Mouse (Mus musculus): Measurements from ENCODE around the gene Col12a1.
"Not testable (repeated sequence)": the region's sequence is repeated elsewhere in the genome, so short reads cannot be mapped to it uniquely, and the experiment has no call there.

The Col12a1 gene

DNA sequence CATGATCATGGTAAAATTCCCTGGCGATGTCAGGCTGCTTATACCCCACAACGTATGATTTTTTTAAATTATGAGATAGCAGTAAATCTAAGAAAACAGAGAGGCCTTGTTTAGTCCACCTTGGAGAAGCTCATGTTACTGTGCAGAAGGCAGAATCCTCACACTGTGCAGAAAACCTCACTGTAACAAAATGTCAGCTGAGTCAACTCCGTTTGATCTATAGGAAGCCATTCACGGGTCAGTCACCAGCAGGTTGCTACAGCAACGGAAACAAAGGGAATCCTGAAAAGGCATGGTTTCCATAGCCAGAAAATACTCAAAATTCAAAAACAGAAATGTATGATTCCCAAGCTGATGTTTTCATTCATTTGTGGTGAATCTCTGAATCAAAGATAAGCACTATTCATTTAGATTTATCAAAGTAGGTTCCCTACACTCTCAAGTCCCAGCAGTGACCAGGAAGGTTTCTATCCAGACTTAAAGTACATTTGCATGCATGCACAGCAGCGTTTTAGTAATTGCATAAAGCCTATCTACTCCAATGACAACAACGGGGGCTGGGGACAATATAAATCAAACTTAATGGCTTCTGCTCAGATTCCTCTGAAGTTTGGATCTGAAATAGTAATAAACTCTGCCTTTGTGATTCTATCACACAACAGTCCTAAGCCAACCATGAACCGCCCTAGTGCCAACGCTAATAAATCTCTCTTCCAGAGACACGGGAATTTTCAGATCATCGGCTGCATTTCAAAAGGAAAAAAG, 28.7 kb downstream of the Col12a1 start:
- in situ Hi-C loops (cut with MseI, MboI), result no loop called here

DNA sequence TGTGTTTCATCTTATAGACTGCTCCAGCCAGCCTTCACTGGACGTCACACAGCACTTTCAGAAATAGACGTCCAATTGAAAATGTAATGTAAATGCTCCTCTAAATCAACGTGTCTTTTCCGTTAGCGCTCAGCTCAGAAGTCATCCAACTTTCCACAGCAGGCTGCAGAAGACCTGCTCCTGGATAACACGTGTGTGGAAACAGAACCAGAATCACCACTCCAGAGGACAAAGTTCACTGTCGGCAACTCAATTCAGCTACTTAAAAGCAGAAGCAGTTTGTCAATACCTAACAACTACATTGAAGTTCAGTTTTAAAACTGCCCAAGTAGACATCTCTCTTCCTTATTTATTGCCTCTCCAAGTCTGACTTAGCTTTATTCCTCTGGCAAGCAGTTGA, 29.3 kb downstream of the Col12a1 start:
- in situ Hi-C loops (cut with MseI, MboI), result no loop called here

DNA sequence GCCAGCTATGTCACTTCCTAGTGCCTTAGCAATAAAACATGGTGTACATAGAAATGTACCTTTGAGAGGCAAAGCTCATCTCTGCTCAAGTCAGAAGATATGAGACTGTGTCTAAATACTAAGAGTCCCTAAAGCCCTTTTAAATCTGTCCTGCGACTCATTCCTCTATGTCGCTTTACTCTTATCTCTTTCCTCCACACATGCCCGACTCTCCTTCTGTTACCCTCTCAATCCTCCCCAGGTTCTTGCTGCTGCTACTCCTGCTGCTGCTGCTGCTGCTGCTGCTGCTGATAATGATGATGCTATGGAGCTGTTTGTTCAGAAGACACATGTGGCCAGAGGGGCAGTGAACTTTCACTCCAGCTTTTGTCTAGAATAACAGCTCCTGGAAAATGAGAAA, 31.4 kb downstream of the Col12a1 start:
- in situ Hi-C loops (cut with MseI, MboI), result no loop called here

DNA sequence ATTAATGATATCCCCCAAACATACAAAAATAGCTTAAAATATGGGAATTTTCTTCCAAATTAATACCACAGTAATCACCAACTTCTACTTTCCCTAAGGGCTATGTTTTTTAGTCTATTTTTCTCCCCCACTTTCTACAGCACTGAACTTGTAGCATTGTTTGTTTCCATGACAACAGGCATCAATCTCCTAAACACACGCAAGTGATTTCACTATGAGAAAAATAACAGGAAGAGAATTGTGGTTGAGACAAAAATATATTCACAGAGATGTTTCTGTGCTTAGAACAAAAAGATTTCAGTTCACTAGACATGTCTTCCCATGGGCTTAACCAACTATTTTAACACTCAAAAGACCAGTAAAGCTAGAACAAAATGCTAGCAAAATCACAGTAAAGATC, 32.6 kb downstream of the Col12a1 start:
- in situ Hi-C loops (cut with MseI, MboI), result no loop called here

DNA sequence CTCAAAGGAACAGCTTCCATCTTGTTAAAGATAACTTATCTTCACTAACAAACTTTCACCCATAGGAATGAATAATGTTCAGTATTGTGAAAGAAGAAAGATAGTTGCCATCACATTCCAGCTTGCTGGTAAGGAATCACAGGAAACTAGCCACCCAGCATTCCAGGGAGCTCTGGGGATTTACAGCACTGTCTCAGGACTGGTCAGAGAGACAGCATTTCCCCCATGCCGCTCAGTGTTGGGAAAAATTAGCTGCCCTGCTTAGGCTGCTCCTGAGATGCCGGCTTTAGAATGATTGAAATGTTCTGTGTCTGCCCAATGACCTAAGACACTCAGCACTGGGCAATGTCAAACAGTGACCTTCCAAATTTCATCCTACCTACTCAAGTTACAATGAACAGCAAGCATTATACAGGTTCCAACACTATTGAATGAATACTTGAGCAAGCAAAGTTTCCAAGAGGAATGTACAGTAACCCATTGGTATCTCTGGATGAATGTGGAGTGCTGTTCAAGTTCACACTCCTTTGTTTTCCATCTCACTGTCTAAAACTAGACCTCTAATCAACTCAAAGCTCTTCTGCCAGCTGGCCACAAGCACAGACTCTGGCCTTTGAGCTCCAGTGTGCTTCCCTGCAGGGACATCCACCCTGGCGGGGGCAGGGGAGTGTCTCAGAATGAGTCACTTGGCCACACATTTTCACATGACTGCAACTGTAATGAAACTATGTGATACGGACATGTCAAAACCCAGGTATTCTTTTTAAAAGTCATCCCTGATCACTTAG, 38.0 kb downstream of the Col12a1 start:
- in situ Hi-C loops (cut with MseI, MboI), result no loop called here

DNA sequence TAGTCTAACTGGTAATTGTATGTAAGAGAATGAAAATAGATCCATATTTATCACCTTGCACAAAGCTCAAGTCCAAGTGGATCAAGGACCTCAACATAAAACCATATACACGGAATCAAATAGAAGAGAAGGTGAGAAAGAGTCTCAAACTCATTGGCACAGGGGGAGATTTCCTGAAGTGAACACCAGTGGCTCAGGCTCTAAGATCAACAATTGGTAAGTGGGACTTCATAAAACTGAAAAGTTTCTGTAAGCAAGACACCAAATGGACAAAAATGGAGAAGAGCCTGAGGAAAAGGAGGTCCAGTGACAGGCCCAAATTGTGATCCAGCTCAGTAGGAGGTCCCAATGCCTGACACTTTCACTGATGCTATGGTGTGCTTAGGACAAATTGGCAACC, 49.8 kb downstream of the Col12a1 start:
- in situ Hi-C loops (cut with MseI, MboI), result not testable (repeated sequence)

DNA sequence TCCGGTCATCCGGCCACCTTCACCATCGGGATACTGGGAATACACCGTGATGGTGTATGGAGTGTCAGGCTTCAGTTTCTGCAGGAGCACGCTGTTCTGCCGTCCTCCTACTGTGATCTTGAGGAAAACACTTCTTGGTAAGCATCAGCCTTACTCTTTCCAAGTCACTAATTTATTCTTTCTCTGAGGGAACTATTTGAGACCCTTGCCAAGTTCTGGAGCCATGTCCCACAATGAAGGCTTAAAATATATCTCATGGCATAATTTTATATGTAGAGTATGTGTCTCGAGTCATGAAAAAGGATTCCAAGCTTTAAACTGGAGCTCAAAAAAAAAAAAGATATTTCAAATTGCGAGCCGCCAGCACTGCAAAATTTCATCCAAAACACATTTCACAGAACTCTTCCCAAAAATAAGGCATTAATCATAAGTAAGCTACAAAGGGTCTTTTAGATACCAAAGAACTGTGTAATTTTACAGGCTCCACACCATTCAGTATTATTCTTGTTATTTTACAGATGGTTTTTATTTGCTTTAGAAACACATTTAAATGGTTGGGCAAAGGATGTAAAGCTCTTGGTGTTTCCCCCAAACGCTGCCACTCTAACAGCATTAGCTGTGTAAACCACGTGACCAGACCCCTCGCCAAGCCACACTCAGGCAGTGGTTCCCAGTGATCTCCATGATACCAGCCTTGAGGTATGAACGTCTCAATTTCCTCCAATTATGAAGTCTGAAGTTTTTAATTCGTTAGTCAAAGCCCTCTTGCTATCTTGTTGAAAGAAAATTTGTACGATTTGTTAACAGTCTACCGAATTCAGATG, 65.1 kb downstream of the Col12a1 start:
- in situ Hi-C loops (cut with MseI, MboI), result no loop called here

DNA sequence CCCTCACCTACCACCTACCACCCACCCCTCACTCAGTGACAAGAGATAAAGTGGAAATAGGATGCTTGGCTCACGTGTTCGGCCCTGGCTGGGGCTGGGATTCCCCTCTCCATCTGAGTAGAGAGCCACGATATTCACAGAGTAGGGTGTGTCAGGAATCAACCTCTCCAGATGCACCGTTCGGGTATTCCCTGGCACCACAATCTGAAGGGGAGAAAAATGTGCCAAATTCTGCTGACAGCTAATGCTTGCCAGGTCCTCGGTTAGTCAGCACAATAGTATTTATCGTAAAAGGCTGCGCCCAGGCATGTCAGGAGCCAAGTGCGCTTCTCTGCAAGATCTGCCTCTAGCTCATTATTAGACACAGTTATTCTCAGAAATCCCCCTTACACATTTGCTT, 70.0 kb downstream of the Col12a1 start:
- in situ Hi-C loops (cut with MseI, MboI), result no loop called here

DNA sequence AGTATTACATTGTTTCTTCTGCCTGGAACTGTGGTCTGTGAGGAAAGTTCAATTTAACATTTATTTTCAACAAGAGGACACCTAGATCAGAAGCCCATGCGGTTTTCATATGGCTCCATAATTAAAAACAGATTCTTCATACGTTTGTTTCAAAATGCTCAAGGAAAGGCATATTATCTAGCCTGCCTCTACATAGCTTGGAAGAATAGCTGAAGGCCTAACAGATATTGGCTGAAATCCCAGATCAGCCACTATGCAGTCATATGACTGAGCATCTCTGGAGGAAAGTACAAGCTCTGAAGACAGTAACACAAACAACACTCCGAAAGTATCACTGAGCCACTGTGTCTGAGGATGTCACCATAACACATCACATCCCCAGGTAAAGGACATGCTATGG, 72.9 kb downstream of the Col12a1 start:
- in situ Hi-C loops (cut with MseI, MboI), result no loop called here

DNA sequence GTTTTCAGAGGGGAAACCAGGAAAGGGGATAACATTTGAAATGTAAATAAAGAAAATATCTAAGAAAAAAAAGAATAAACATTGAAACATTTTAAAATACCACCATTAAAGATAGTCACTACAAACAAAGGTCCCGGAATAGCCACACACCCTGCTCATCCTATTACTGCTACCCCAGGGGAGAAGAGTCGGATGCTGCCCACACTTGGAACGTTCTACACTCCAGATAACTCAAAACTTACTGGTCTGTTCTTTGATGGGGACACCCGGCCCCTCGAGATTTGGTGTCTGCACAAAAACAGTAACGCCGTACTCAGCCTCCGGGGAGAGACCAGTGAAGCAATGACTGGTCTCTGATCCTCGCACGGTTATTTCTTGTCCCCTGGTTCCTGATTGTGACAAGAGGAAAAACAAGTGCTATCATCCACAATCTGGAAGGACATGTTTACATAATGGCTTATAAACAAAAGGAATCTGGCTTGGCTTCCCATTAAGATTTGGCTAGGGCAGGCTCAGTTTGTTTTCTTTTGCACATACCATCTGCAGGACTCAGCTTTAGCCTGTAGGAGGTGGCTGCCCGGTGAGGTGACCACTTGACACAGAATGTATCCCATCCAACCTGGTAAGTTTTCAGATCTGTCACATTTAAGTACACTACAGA, 79.1 kb downstream of the Col12a1 start:
- in situ Hi-C loops (cut with MseI, MboI), result no loop called here

DNA sequence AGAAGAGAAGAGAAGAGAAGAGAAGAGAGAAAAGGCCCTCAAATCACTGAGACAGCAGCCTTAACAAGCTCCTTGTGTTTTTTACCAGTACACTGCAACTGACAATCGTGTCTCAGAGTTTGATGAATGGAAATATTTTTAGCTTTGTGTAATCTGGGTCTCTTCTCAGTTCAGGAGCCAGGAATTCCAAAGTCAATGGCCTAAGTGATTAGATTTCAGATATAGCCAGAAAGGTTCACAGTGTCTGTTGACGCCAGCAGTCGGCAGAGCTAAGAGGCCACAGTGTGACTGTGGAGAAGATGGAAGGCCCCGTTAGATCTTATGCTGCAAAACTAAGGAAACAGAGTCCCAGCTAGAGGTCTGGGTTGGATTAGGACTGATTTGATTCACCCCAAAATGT, 80.8 kb downstream of the Col12a1 start:
- in situ Hi-C loops (cut with MseI, MboI), result no loop called here

DNA sequence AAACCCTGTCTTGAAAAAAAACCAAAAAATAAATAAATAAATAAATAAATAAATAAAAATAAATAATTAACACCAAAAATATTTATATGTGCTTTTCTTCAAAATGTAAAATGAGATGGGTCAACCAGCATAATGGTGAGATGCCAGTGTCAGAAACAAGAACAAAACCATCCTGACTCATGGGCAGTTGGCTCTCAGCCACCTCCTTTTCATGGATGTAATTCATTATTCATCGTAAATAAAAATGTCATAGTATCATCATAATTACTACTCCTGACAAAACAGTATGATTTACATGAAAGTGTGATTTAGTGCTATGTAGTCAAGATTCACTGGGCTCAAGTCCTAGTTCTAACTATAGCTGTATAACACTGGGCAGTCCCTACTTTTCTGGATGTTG, 84.6 kb downstream of the Col12a1 start:
- in situ Hi-C loops (cut with MseI, MboI), result no loop called here

DNA sequence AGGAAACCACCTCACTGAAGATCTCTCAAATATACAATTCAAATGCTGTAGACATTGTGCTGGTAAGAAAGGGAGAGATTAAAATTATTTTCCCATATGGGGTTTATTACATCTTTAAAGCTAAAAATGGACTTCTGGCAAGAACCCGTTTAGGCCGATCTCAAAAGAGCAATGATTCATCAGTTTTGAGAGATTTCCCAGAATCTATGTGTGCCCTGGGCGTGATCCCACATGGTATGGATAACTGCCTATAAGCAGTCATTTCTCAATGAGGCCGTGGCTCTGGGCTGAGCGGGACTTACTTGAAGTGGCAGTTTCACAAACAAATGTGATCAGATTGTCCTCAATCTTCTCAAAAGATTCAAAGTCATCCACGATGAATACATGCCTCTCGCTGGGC, 87.4 kb downstream of the Col12a1 start:
- in situ Hi-C loops (cut with MseI, MboI), result no loop called here

DNA sequence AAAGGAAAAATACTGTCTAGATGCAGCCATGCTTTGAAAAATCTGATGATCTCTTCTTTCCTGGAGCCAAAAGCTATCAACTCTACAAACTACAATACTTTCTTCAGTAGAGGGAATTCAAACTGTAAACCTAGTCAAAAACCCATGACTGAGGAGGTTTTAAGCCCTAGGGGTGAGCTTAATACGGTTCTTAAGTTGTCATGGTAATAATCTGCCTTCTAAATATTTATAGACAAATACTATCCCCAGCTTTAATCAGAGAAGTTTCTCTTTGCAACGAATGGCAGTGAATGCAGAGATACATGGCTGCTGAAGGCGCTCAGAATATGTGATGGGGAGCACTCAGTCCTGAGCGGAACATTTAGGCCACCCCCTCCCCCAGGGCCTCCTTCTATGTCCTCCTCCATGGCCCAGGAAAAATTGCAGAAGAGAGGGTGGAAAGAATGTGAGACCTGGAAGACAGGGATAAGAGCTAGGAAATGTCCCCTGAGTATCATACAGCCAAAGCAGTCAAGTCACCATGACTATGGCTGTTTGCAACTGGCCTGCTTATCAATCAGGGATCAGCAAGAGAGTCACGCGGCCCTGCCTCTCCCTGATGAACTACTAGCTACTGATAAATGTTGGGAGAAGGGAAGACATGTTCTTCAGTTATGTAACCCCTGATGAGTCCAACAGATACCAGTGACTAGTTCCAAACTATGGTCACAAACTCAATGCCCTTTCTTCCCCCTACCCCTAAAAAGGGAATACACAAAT, 99.6 kb downstream of the Col12a1 start:
- in situ Hi-C loops (cut with MseI, MboI), result no loop called here

DNA sequence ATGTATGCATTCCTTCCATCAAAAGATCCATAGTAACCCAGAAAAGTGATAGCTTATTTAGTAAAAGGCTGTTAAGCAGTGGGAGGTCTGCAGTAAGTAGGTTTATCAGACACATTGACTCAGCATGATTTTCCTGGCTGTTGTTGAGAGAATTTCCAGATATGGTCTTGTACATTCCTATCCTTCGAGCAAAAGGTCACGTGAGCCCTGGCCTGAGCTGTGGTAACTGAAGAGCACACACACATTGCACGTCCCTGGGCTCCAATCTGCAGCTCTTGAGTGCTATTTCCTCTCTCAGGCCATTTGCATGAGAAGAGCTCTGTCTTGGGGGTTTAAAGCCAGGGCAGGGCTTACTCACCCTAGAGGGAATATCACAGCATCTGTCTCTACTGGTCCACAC, 101.3 kb downstream of the Col12a1 start:
- in situ Hi-C loops (cut with MseI, MboI), result no loop called here

DNA sequence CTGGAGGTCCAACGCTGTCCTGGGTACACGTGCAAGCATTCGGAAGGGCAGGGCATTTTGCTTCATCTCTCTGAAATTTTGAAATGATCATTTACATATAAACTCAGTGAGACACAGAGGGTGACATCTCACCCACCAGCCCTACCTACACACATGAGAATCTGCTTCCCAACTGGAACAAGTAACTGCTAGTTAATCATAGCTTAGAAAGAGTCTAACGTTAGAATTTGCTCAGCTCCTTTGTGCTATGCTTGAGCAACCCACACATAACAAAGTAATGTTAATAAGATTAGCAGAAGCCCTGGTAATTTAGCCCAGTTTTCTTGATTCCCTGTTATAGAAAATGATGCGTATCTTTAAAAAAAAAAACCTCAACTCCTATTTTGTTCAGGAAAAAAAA, 102.6 kb downstream of the Col12a1 start:
- in situ Hi-C loops (cut with MseI, MboI), result no loop called here

DNA sequence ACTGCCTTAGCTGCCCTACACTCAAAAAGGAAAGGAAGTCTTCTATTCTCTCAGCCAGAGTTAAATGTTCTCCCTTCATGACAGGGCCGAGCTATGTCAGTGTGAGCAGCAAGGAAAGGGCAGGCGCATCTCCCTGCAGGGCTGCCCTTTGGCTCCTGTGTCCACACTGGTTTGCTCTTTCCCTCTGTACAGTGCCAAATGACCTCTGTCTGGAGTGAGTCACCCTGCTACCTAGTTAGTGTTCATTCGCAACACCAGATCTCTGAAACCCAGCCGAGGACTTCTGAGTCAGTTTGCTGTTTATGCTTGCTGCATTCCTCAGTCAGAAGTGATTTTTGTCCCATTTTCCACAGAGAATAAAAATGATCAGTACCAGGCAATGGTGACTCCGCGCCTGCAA, 108.3 kb downstream of the Col12a1 start:
- in situ Hi-C loops (cut with MseI, MboI), result no loop called here

DNA sequence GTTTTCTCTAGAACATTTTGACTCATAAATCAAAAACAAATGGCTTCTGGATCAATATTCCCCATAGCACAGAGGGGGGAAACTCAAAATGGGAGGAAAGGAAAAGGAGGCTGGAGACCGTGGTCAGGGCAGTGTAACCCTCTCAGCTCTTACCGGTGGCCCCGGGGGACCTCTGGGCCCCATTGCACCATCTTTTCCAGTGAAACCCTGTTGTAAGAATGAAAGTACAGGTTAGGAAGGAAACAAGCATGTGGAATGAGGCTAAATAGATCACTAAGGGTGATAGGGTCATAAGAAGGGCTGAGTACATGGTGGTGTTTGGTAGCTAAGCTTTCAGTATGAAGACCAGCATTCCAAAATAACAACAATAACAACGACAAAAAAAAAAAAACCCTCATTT, 109.0 kb downstream of the Col12a1 start:
- in situ Hi-C loops (cut with MseI, MboI), result no loop called here

DNA sequence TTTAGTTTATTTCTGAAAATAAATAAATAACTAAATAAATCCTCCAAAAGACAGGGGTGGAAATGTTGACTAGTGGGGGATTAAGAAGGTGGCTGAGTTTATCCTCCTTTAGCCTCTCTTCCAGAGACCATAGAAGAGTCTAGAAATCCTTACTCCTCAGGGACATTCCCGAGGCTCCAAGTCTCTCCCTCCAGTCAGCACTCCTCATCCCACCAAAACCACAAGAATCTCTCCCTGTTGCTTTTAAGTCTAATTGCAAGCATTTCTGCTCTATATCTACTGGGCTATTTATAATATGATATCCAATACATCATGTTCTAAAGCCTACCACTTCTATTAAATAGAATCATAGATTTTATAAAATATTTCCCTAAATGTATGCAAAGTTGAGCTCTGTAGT, 109.8 kb downstream of the Col12a1 start:
- in situ Hi-C loops (cut with MseI, MboI), result no loop called here

DNA sequence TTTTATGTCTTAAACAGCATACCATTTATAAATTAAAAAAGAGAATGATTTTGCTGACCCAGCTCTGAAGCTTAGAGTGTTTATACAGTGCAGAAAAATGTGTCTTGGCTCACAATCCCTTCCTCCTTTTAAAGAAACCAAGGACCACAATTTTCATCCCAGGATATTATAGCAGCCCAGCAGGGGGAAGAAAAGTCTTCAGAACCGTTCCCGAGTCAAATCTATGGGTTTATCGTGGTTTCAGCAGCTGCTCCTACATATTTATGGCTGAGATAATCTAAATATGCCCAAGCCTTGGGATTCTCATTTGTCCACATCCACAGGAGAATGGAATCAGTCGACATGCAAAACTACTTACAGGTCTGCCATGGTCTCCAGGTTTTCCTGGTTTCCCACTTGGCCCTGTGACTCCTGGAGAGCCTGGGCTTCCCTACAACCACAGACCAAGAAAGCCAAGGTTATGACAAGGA, 110.5 kb downstream of the Col12a1 start:
- in situ Hi-C loops (cut with MseI, MboI), result no loop called here

DNA sequence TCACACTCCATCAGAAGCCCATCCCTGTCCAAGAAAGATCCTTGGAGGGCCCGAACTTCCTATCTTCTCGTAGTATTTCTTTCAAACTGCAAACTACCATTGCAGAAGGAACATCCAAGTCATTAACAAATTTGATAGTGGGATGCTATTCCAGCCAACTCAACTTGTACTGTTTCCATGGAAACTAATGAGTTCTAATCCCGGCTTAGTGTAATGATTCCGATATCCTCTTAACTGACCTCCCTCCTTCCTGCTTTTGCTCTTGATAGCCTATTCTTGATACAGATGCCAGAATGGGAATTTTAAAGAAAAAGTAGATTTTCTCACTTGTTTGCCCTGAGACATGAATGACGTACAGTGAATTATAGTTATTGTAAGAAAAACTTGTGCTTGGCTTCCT, 112.5 kb downstream of the Col12a1 start:
- in situ Hi-C loops (cut with MseI, MboI), result no loop called here
